Mouse (Mus musculus) right cerebral cortex, adult 2 months (tissue): ENCODE measurements around the gene Gimap7.
"Not testable (repeated sequence)": the region's sequence is repeated elsewhere in the genome, so short reads cannot be mapped to it uniquely, and the experiment has no call there.

ENCODE experiments used
- DNase-seq, 2 experiments: peaks; one replicate each; pipeline ENCODE4 v3.0.0; 2021 to 2022; ENCODE audit warnings: low spot score in 2 of 2

The Gimap7 gene

GRCm38 (mm10) chr6:48718455-48718854, at the start of gene Gimap7, which contains the start of gene Gm28053:
Gimap7 (plus strand) TSS chr6:48718621.
Gm28053 (plus strand) TSS chr6:48718607.
- DNase-seq = no peak

- no peak for DNase-seq
Measured at GRCm38 (mm10) chr6:48669446-48669969, 48.9 kb upstream of the Gimap7 start.

GRCm38 (mm10) chr6:48674291-48675058, 43.9 kb upstream of the Gimap7 start:
- no peak for DNase-seq

GRCm38 (mm10) chr6:48675400-48675930, 43.0 kb upstream of the Gimap7 start:
- DNase-seq = no peak

- DNase-seq = no peak
Measured at GRCm38 (mm10) chr6:48675931-48676859, 42.2 kb upstream of the Gimap7 start, which contains the start of gene Gimap9. Gimap9 (plus strand) TSS chr6:48676129.

- no peak for DNase-seq
Measured at GRCm38 (mm10) chr6:48676860-48677415, 41.5 kb upstream of the Gimap7 start.

GRCm38 (mm10) chr6:48677492-48678345, 40.7 kb upstream of the Gimap7 start:
- DNase-seq = no peak

- DNase-seq = no peak
Measured at GRCm38 (mm10) chr6:48678391-48678790, 40.0 kb upstream of the Gimap7 start.

GRCm38 (mm10) chr6:48679701-48680100, 38.7 kb upstream of the Gimap7 start:
- DNase-seq = no peak

GRCm38 (mm10) chr6:48680421-48680820, 38.0 kb upstream of the Gimap7 start:
- no peak for DNase-seq

GRCm38 (mm10) chr6:48681472-48682090, 36.8 kb upstream of the Gimap7 start:
- no peak for DNase-seq

- DNase-seq = peak; percentile 16 to 17
Measured at GRCm38 (mm10) chr6:48682271-48682670, 36.1 kb upstream of the Gimap7 start.

- not testable (repeated sequence) for DNase-seq
Measured at GRCm38 (mm10) chr6:48683263-48683821, 35.1 kb upstream of the Gimap7 start.

- DNase-seq = no peak
Measured at GRCm38 (mm10) chr6:48684319-48684718, 34.1 kb upstream of the Gimap7 start, which contains the start of gene Gimap4. Gimap4 (plus strand) TSS chr6:48684549.

GRCm38 (mm10) chr6:48684806-48685205, 33.6 kb upstream of the Gimap7 start:
- no peak for DNase-seq

GRCm38 (mm10) chr6:48685251-48685650, 33.2 kb upstream of the Gimap7 start:
- DNase-seq = no peak

GRCm38 (mm10) chr6:48685694-48686665, 32.4 kb upstream of the Gimap7 start:
- DNase-seq = peak in 1 of 2 experiments; percentile 27

- no peak for DNase-seq
Measured at GRCm38 (mm10) chr6:48687077-48687476, 31.3 kb upstream of the Gimap7 start.

- DNase-seq = no peak
Measured at GRCm38 (mm10) chr6:48689320-48689719, 29.1 kb upstream of the Gimap7 start.
